Mouse (Mus musculus): Measurements from ENCODE around the gene Gm13769.

Gm13769 gene

DNA sequence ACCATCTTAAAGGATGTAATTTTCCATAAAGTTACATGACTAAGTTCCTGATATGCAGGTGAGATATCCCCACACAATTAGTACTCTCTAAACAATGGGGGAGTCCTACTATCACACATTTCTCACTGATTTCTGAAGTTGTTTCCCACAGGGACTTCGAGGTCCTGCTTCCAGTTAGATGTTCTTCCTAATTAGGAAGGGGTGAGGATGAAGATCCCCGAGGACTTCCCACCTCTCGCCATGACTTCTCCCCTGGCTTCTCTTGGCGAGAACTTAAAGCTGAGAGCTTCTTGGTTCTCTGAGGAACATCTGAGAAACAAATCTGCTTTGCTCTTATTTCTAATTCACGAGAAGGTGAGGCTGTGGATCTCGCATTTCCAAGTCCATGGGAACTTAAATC, at the start of gene Gm13769:
Gene Gm13769, plus strand, starts transcription at position 301 of the 400 bp plus-strand sequence.
- WGBS, result no CpG with 5 or more reads among the region's 6 CpGs

DNA sequence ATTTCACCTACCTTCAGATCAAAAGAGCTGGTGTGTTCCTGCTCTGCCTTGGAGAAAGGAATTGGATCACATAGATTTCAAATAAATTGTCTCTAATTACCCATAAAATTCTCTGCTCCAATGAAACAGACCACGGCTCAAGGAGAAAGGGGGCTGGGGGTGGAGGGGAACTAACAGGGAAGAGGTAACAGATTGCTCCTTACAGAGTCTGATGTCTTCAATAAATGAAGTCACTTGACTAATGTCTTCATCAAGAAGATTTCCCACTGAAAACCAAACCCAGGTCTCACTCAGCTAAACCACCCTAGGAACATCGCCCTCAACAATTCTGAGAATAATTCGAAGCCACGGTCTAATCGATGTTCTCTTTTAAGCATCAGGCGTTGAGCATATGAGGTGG, 29.3 kb upstream of the Gm13769 start, which contains the start of gene Olfr1272:
Gene Olfr1272, minus strand, starts transcription at position 101 of the 400 bp plus-strand sequence.
- WGBS, result 86% methylated on average over 6 of the region's 6 CpGs

- no CpG with 5 or more reads among the region's 4 CpGs for WGBS
Observed at GRCm38 (mm10) chr2:90346694-90347093, 24.7 kb downstream of the Gm13769 start.

GRCm38 (mm10) chr2:90351047-90351446, 29.0 kb downstream of the Gm13769 start:
- WGBS, result no CpG with 5 or more reads among the region's 6 CpGs

DNA sequence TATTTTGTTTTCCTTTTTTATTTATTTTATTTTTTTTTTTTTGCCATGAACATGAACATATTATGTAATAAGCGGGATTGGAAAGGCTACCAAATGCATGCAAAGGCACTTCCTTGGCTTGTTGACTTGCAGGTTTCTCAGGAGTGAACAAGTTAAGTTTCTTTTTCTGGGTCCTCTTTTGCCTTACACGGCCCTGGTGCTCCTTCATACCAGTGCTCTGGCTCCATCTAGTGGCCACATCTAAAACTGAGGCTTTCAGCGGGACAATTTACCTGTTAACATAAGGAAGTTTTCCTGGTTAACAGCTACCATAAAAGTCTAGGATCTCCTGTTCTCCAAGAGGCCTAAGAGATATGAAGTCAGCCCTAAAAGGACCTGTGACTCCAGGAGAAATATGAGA, 29.5 kb downstream of the Gm13769 start:
- no CpG with 5 or more reads among the region's 3 CpGs for WGBS

- WGBS, result no CpG with 5 or more reads among the region's 5 CpGs
Observed at GRCm38 (mm10) chr2:90359229-90359628, 37.2 kb downstream of the Gm13769 start.

DNA sequence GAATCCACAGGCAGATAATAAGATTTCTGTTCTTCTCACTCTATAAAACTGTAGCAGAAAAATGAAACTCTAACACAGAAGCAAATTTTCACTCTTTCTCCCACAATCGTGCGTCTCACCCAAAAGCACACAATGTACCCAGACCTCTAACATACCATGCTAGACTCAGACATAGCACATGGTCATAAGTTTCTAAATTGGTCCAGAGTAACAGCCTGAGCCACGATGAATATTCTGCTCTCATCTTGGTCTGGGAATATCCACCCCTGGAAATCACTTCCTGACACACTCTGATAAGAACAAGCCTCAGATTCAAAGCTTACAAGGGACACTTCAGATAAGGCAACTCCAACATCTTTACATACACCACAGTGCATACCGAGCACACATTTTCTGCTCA, 38.2 kb downstream of the Gm13769 start:
- no CpG with 5 or more reads among the region's 4 CpGs for WGBS
